22 mouse cellular contexts compared by ENCODE assay signal in genomic region chr2:103129676-103130075, GRCm38 (mm10). TPM values are rescaled to one million over a fixed set of nuclear protein-coding genes. Genes with fewer than 3 reads are reported as not detected.
A peak's percentile ranks its signal among the peaks of the same experiment; 100 is the strongest.
DNase-seq lines count a peak whose midpoint lies in the region; ATAC-seq lines count a peak whose summit lies in the region.
"Had no signal": no experiment of that assay in that cellular context is flagged by ENCODE, and none has a peak within 500 bp of the region (broad histone marks: within the 10 kb centered on the region; RNA-seq: fewer than 3 reads in every experiment).

No protein-coding gene starts in this region.

- no peak for DNase-seq in right cerebral cortex, postnatal 4 days
- DNase-seq: adrenal gland, adult 2 months; adrenal gland, postnatal 10 days; adrenal gland, postnatal 25 days; cerebellum, adult 11 months; cerebellum, adult 18-20 months; cerebellum, adult 8-10 months; cerebellum, adult 9-11 months; cerebellum, postnatal 14 days; cerebellum, postnatal 36 days; embryo, embryonic 11 days had no signal

- no peaks in the 10 kb centered on the region for H3K27me3 ChIP-seq in kidney, embryonic 16.5 days (ENCODE audit: insufficient read depth, low read length)
- H3K27me3 ChIP-seq: embryonic facial prominence, embryonic 13.5 days; embryonic facial prominence, embryonic 15.5 days; forebrain, embryonic 12.5 days had no signal

- peak; percentile 52; the same call in 1 of the 2 replicates for ATAC-seq in granulocyte monocyte progenitor cell, adult 5-6 weeks (replicated peaks; ENCODE audit: poor library complexity, severe bottlenecking)
- ATAC-seq in megakaryocyte, adult 5-6 weeks (ENCODE audit: poor library complexity, severe bottlenecking), result peak; percentile 97
- peak; percentile 98 for ATAC-seq in neutrophil, adult 5-6 weeks (ENCODE audit: extremely low read depth, insufficient number of reproducible peaks, low FRiP score, poor library complexity, severe bottlenecking)
- ATAC-seq in kidney, embryonic 16.5 days (ENCODE audit: low FRiP score, low TSS enrichment), result no peak
- ATAC-seq: forebrain, embryonic 14.5 days; forebrain, embryonic 16.5 days had no signal

- no peak overlapping the region for H3K27ac ChIP-seq in kidney, embryonic 16.5 days (ENCODE audit: low read length)
- H3K27ac ChIP-seq: embryonic facial prominence, embryonic 13.5 days; embryonic facial prominence, embryonic 15.5 days; forebrain, embryonic 10.5 days; forebrain, embryonic 12.5 days had no signal

- no peaks in the 10 kb centered on the region for H3K9me3 ChIP-seq in kidney, embryonic 16.5 days (ENCODE audit: low read length)
- H3K9me3 ChIP-seq: embryonic facial prominence, embryonic 13.5 days; embryonic facial prominence, embryonic 15.5 days; forebrain, embryonic 10.5 days; forebrain, embryonic 12.5 days had no signal

- no peaks in the 10 kb centered on the region for H3K36me3 ChIP-seq in kidney, embryonic 16.5 days (ENCODE audit: insufficient read depth, low read length)
- H3K36me3 ChIP-seq: embryonic facial prominence, embryonic 13.5 days; embryonic facial prominence, embryonic 15.5 days; forebrain, embryonic 10.5 days; forebrain, embryonic 12.5 days had no signal

- H3K9ac ChIP-seq in kidney, embryonic 16.5 days (replicated peaks; ENCODE audit: low read length), result no peak overlapping the region
- H3K9ac ChIP-seq: embryonic facial prominence, embryonic 13.5 days; embryonic facial prominence, embryonic 15.5 days; forebrain, embryonic 12.5 days had no signal

- no peak overlapping the region for H3K4me2 ChIP-seq in kidney, embryonic 16.5 days (replicated peaks; ENCODE audit: low read depth, low read length)
- H3K4me2 ChIP-seq: embryonic facial prominence, embryonic 13.5 days; embryonic facial prominence, embryonic 15.5 days; forebrain, embryonic 12.5 days had no signal

- 92% methylated on average over 2 of the region's 2 CpGs for WGBS in kidney, embryonic 16.5 days

- no peaks in the 10 kb centered on the region for H3K4me1 ChIP-seq in kidney, embryonic 16.5 days (ENCODE audit: insufficient read depth, low read length)
- H3K4me1 ChIP-seq: embryonic facial prominence, embryonic 13.5 days; embryonic facial prominence, embryonic 15.5 days; forebrain, embryonic 10.5 days; forebrain, embryonic 12.5 days had no signal

- H3K4me3 ChIP-seq in kidney, embryonic 16.5 days (ENCODE audit: low read length), result no peak overlapping the region
- H3K4me3 ChIP-seq: embryonic facial prominence, embryonic 13.5 days; embryonic facial prominence, embryonic 15.5 days; erythroblast, embryonic 14.5 days; forebrain, embryonic 10.5 days; forebrain, embryonic 12.5 days had no signal

RNA-seq across cellular contexts. Expression of gene Apip, which starts 56.2 kb away (rescaled TPM):
- 38.1 and 47.7 TPM in 2 replicates for total RNA-seq in granulocyte monocyte progenitor cell, adult 5-6 weeks (2014; fragmentation: Nextera tagmentation)
- 31.8 and 38.2 TPM in 2 replicates for total RNA-seq in granulocyte monocyte progenitor cell, adult 5-6 weeks (2017)
- 40.9 and 41.2 TPM in 2 replicates for total RNA-seq in megakaryocyte, adult 5-6 weeks (2015)
- total RNA-seq in megakaryocyte, adult 5-6 weeks (2017), result 16.2 and 24.6 TPM in 2 replicates
- total RNA-seq in neutrophil, adult 5-6 weeks (2017), result 8.4 and 9.5 TPM in 2 replicates
- 60.5 and 68.1 TPM in 2 replicates for polyA plus RNA-seq in kidney, embryonic 16.5 days (2015; fragmentation: Nextera tagmentation; extraction: Ambion mirVana)

RNA-seq across cellular contexts. Expression of gene Pdhx, which starts 56.4 kb away (rescaled TPM):
- 18.8 and 19.9 TPM in 2 replicates for total RNA-seq in granulocyte monocyte progenitor cell, adult 5-6 weeks (2014; fragmentation: Nextera tagmentation)
- total RNA-seq in granulocyte monocyte progenitor cell, adult 5-6 weeks (2017), result 25.5 and 47.9 TPM in 2 replicates
- total RNA-seq in megakaryocyte, adult 5-6 weeks (2015), result 13.5 and 16.8 TPM in 2 replicates
- total RNA-seq in megakaryocyte, adult 5-6 weeks (2017), result 20.6 and 23.9 TPM in 2 replicates
- total RNA-seq in neutrophil, adult 5-6 weeks (2017), result 13.6 and 16.1 TPM in 2 replicates
- 42.8 and 46.7 TPM in 2 replicates for polyA plus RNA-seq in kidney, embryonic 16.5 days (2015; fragmentation: Nextera tagmentation; extraction: Ambion mirVana)
